Mouse (Mus musculus): Measurements from ENCODE around the gene Wnt7b.
A peak's percentile ranks its signal among the peaks of the same experiment; 100 is the strongest.

The Wnt7b gene

GRCm38 (mm10) chr15:85569995-85570734 lies 12.1 kb downstream of the Wnt7b start:
- no peak for DNase-seq (ENCODE audit: low read depth, low spot score)

- peak; percentile 44 for DNase-seq (ENCODE audit: low read depth, low spot score)
Measured at GRCm38 (mm10) chr15:85569167-85569797, 13.0 kb downstream of the Wnt7b start.

- no peak for DNase-seq (ENCODE audit: low read depth, low spot score)
Measured at GRCm38 (mm10) chr15:85568402-85568801, 13.9 kb downstream of the Wnt7b start.

DNA sequence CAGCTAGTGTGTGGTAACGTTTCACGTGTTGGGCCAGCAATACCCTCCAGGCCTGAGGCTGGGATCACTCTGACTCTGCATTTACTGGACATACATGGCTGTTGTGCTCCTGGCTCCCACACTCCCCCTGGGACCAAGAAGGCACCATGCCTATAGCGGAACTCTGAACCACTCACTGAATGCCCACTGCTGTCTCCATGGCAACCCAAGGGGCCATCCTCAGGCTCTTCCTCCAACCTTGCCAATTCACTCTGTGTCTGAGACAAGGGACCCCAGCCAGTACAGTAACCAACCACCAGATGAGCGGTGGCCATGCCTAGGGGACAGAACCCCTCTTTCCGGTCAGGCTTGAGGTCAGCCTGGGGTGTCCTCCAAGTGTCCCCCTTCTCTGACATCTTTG lies 17.3 kb downstream of the Wnt7b start:
- no peak for DNase-seq (ENCODE audit: low read depth, low spot score)

DNA sequence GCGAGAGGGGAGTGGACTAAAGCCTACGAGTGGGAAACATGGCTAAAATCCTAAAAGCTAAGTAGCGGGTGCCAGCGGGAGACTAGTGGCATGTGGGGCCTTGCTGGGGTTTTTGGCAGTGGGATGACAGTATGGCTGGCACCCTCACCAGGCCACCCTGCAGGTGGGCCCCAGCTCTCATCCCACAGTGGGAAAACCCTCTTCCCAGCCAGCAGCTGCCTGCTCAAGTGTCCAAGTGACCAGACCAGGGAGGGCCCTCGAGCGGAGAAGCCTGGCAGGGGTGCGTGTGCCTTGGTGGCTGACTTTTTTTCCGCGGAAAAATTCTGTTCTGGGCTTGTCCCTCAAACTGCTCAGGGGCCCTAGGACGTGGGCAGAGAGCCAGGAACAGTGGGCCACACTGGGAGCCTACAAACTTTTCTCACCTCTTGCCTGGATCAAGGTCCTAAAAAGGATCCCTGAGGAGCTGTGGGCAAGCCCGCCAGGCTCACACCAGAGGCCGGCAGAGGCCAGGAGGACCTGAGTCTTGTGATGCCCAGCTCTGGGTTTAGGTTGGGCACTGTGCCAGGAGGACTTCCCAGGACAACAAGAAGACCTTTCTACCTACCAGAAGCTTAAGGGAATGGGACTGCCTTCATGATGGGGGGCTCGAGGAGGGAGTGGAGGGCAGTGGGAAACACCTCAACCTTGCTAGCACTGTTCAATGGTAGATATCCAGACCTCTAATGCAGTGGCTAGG lies 18.1 kb downstream of the Wnt7b start:
- no peak for DNase-seq (ENCODE audit: low read depth, low spot score)

DNA sequence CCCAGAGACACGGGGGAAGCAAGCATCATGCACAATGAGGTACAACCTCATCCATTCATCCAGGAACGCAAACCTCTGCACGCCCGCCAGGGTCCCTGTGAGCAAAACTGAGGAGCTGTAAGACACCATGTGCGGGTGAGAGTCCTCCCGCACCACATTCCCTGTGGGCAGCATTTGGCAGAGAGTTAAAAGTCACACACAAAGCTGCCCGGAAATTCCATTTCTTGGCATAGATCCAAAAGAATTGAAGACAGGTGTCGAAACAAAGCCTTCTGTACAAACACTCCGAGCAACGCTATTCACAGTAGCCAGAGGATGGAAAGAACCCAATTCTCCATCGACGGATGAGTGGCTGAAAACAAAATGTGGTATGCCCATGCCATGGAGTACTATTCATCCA lies 20.3 kb downstream of the Wnt7b start:
- DNase-seq (ENCODE audit: low read depth, low spot score): no peak

- DNase-seq (ENCODE audit: low read depth, low spot score): no peak
Measured at GRCm38 (mm10) chr15:85560830-85561229, 21.4 kb downstream of the Wnt7b start.

DNA sequence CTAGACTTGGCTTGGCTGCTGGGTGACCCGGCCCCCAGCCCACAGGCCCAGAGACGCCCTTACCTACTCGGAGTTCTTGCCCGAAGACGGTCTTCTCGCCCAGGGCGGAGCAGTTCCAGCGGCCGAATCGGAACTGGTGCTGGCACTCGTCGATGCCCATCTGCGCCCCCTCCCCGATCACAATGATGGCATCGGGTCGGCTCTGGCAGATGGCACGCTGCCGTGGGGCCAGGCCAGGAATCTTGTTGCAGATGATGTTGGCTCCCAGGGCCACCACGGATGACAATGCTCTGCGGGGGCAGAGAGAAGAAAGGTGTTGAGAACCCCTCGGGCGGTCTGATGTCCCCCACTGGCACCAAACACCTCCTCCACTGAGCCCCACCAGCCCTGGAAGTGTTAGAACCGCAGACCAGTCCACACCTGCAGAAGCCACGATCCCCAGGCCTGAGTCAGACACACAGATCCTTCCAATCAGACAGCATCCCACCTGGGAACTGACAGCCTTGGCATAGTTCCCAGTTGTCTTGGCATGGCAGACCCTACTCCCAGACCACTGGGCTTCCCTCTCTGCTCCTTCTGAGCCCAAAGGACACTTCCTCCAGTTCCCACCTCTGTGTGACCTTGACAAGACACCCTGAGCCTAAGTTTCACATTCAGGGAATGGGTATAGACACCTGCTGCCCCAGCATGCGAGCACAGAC lies 23.3 kb downstream of the Wnt7b start:
- no peak for DNase-seq (ENCODE audit: low read depth, low spot score)

GRCm38 (mm10) chr15:85555799-85556198 lies 26.5 kb downstream of the Wnt7b start:
- no peak for DNase-seq (ENCODE audit: low read depth, low spot score)

DNA sequence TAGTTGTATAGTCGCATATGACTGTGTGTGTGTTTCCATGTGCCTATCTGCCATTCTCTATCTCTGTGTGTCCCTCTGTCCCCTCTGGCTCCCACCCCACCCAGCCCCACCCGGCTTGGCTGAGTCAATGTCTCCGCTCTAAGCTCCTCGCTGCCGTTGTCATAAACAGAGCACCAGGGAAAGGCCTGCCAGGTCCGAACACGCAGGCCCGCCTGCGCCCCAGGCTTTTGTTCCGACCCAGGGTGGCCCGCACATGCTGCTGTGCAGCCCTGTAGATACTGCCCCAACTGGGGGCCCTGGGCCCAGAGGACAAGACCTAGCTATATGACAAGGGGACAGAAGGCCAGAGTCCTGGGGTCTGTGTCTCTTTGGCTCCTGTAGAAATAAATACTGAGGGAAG lies 28.9 kb downstream of the Wnt7b start:
- DNase-seq (ENCODE audit: low read depth, low spot score): no peak

GRCm38 (mm10) chr15:85546500-85546899 lies 35.8 kb downstream of the Wnt7b start:
- DNase-seq (ENCODE audit: low read depth, low spot score): no peak

GRCm38 (mm10) chr15:85545369-85545768 lies 36.9 kb downstream of the Wnt7b start:
- DNase-seq (ENCODE audit: low read depth, low spot score): no peak

GRCm38 (mm10) chr15:85538170-85538569 lies 44.1 kb downstream of the Wnt7b start:
- DNase-seq (ENCODE audit: low read depth, low spot score): no peak

- DNase-seq (ENCODE audit: low read depth, low spot score): no peak
Measured at GRCm38 (mm10) chr15:85537151-85537550, 45.1 kb downstream of the Wnt7b start.

DNA sequence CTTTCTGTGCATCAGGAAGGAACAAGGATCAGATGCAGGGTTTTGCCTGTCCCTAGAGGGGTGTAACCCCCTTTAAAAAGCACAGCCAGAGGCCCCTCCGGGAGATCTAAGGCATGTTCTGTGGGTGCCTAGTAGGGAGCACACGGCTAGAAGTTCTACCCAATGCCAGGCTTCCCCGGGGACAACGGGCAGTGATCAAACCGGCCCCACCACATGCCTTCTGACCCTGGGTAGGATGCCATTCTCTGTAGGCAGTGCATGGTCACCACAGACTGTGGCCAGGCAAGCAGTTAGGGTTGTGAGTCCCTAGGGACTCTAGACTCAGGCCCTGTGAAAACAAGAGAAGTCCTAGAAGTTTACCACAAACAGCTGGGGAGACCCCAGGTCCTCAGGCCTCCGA lies 47.6 kb downstream of the Wnt7b start:
- no peak for DNase-seq (ENCODE audit: low read depth, low spot score)

DNA sequence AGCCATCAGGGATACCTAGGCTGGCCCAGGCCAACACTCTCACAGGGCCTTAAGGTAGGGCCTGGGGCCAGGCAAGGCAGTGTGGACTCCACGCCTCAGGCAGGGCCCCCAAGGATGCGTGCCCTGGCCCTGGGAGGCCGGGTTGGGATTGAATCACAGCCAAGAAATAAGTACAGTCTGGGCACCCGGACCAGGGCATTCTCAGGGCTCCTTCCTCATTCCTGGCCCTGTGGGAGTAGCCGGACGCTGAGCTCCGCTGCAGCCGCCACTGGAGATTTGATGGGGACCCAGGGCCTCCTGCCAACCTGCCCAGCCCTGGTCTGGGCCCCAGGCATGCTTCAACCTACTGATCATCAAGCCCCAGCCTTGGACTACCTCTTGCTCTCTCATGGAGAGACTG lies 48.1 kb downstream of the Wnt7b start:
- DNase-seq (ENCODE audit: low read depth, low spot score): no peak

- DNase-seq (ENCODE audit: low read depth, low spot score): no peak
Measured at GRCm38 (mm10) chr15:85532063-85532462, 50.2 kb downstream of the Wnt7b start.

DNA sequence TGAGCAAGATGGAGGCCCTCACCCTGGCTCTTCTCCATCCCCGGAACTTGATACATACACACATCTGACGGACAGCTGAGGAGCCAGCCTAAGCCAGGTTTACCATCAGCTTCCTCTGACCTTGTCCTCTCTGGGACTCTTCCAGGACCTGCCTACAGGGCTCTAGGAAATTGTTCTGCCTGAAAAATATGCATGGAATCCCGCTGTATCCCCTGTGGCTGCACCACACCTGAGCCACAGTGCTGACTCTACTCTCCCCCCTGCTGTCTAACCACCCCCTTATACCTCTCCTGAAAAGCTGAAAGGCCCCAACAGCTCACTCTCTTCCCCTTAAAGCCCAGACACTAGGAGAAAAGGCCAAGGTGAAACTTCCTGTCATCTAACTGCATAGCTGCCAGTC lies 52.4 kb downstream of the Wnt7b start:
- no peak for DNase-seq (ENCODE audit: low read depth, low spot score)

DNA sequence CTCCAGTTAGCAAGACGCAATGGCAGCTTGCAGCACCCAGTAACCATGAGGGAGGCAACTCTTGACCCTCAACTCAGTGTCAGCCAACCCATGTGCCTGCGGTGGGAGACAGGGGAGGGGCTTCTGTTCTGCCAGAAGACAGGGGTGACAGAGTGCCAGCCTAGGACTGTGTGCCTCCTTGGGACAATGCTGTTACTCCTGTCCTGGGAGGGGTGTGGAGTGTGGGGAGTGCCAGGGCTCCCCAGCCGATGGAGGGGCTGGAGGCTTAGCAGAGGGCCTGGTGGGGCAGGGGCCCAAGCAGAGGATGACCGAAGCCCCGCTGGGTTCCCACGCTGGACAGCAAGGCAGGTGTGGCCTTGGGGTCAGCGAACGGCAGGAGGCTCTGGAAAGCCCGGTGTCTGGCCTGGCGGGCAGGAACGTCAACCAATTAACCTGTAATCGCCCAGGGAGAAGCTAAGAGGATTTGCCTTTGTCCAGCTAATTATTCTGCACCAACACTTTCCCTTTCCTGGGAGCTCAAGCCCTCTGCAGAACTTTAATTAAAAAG lies 57.8 kb downstream of the Wnt7b start:
- no peak for DNase-seq (ENCODE audit: low read depth, low spot score)

DNA sequence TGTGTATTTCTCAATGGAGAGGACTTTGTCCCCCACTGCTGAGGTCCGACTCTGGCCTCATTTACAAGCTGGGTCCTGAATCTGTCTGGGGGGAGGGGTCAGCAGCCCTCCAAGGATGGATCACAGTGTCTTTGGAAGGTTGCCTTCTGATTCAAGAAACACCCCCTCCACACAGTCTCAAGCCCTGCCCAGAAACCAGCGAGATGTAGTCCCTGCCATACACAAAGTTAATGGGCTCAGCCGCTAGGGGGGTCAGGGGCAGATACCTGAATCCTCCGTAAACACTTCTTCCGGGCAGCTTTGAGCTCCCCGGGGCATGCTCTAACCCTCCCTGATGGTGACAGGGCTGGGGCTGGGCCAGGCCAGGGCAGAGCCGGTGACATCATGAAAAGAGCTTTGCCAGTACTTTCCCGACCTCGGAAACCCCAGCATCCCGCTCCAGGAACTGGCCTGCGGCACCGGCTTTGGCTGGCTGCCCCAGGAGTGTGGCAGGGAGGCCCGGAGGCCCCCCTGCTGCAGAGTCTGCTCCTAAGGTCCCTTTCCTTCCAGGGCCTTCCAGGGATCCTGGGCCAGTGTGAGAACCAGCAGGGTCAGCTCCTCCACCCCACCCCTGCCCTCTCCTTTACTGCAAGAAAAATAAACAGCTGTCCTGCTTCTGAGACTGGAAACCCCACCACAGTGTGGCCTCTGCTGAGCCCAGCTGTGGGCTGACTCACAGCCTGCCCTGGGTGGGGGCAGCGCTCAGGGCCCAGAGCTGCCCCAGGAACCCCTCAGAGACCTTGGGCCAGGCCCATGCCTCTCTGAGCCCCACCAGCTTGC lies 58.9 kb downstream of the Wnt7b start:
- DNase-seq (ENCODE audit: low read depth, low spot score): peak; percentile 85

DNA sequence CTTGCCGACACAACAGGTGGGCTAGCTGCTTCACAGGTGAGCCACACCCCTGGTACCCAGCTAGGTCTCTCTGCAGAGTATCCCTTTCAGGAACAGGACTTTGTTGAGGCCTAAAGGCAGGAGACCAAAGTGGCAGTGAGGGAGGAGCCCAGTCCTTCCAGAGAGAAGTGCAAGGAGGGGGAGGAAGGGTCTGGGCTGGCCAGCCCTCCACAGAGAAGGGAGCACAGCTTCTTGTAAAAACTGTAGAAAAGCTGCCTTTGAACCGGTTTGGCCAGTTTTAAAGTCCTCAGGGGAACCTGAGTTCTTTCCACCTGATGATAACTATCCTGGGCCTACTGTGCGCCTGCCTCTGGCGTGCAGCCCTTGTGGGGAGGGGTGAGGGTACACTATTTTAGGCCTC lies 62.8 kb downstream of the Wnt7b start:
- DNase-seq (ENCODE audit: low read depth, low spot score): no peak
